Mouse (Mus musculus): ENCODE results near the gene Sema5a. TPM values are rescaled to one million over a fixed set of nuclear protein-coding genes. Genes with fewer than 3 reads are reported as not detected.

The Sema5a gene
- polyA plus RNA-seq, 1 experiment from 2014 or later, result 24.9 TPM

- H3K9ac ChIP-seq (replicated peaks; ENCODE audit: low read depth, low read length), result no peak overlapping the region
- ATAC-seq (ENCODE audit: insufficient number of reproducible peaks, insufficient read depth, low FRiP score, low read depth), result no peak
- no peak overlapping the region for H3K4me3 ChIP-seq (ENCODE audit: low read depth, low read length)
- H3K4me1 ChIP-seq (ENCODE audit: control insufficient read depth, insufficient read depth, low read length), result 0 out of 2 replicates have a peak, but pooled peaks cover 3% of the 10 kb centered on the region
- no peaks in the 10 kb centered on the region for H3K36me3 ChIP-seq (ENCODE audit: control insufficient read depth, insufficient read depth, low read length)
- no peaks in the 10 kb centered on the region for H3K27me3 ChIP-seq (ENCODE audit: control insufficient read depth, insufficient read depth, low read length)
- H3K9me3 ChIP-seq (ENCODE audit: control insufficient read depth, low read depth, low read length), result no peaks in the 10 kb centered on the region
- H3K4me2 ChIP-seq (replicated peaks; ENCODE audit: low read depth, low read length), result no peak overlapping the region
- WGBS, result 51% methylated on average over 1 of the region's 1 CpGs
- H3K27ac ChIP-seq (ENCODE audit: low read length), result no peak overlapping the region
Observed at GRCm38 (mm10) chr15:32647061-32647687, 402.6 kb downstream of the Sema5a start.

- H3K27me3 ChIP-seq (ENCODE audit: control insufficient read depth, insufficient read depth, low read length), result no peaks in the 10 kb centered on the region
- ATAC-seq (ENCODE audit: insufficient number of reproducible peaks, insufficient read depth, low FRiP score, low read depth), result no peak
- no peak overlapping the region for H3K4me3 ChIP-seq (ENCODE audit: low read depth, low read length)
- no peaks in the 10 kb centered on the region for H3K4me1 ChIP-seq (ENCODE audit: control insufficient read depth, insufficient read depth, low read length)
- no peak overlapping the region for H3K4me2 ChIP-seq (replicated peaks; ENCODE audit: low read depth, low read length)
- H3K36me3 ChIP-seq (ENCODE audit: control insufficient read depth, insufficient read depth, low read length), result no peaks in the 10 kb centered on the region
- WGBS, result 73% methylated on average over 3 of the region's 3 CpGs
- H3K9ac ChIP-seq (replicated peaks; ENCODE audit: low read depth, low read length), result no peak overlapping the region
- H3K27ac ChIP-seq (ENCODE audit: low read length), result no peak overlapping the region
- H3K9me3 ChIP-seq (ENCODE audit: control insufficient read depth, low read depth, low read length), result no peaks in the 10 kb centered on the region
Observed at GRCm38 (mm10) chr15:32654046-32654445, 409.4 kb downstream of the Sema5a start.

- no peaks in the 10 kb centered on the region for H3K27me3 ChIP-seq (ENCODE audit: control insufficient read depth, insufficient read depth, low read length)
- ATAC-seq (ENCODE audit: insufficient number of reproducible peaks, insufficient read depth, low FRiP score, low read depth), result no peak
- H3K9ac ChIP-seq (replicated peaks; ENCODE audit: low read depth, low read length), result no peak overlapping the region
- no peaks in the 10 kb centered on the region for H3K4me1 ChIP-seq (ENCODE audit: control insufficient read depth, insufficient read depth, low read length)
- no peaks in the 10 kb centered on the region for H3K36me3 ChIP-seq (ENCODE audit: control insufficient read depth, insufficient read depth, low read length)
- H3K9me3 ChIP-seq (ENCODE audit: control insufficient read depth, low read depth, low read length), result no peaks in the 10 kb centered on the region
- no peak overlapping the region for H3K4me2 ChIP-seq (replicated peaks; ENCODE audit: low read depth, low read length)
- no peak overlapping the region for H3K27ac ChIP-seq (ENCODE audit: low read length)
- 64% methylated on average over 4 of the region's 4 CpGs for WGBS
- H3K4me3 ChIP-seq (ENCODE audit: low read depth, low read length), result no peak overlapping the region
Observed at GRCm38 (mm10) chr15:32656017-32656416, 411.4 kb downstream of the Sema5a start.

- Histone ChIP-seq H3K4me1 (ENCODE audit: control insufficient read depth, insufficient read depth, low read length) (no peaks in the 10 kb centered on the region), H3K36me3 (ENCODE audit: control insufficient read depth, insufficient read depth, low read length) (no peaks in the 10 kb centered on the region), H3K9me3 (ENCODE audit: control insufficient read depth, low read depth, low read length) (no peaks in the 10 kb centered on the region), H3K27ac (ENCODE audit: low read length) (no peak overlapping the region), H3K9ac (replicated peaks; ENCODE audit: low read depth, low read length) (no peak overlapping the region), H3K27me3 (ENCODE audit: control insufficient read depth, insufficient read depth, low read length) (no peaks in the 10 kb centered on the region), H3K4me2 (replicated peaks; ENCODE audit: low read depth, low read length) (no peak overlapping the region), H3K4me3 (ENCODE audit: low read depth, low read length) (no peak overlapping the region)
- ATAC-seq (ENCODE audit: insufficient number of reproducible peaks, insufficient read depth, low FRiP score, low read depth), result no peak
- WGBS, result 76% methylated on average over 1 of the region's 1 CpGs
Observed at GRCm38 (mm10) chr15:32676446-32676845, 431.8 kb downstream of the Sema5a start.

GRCm38 (mm10) chr15:32685152-32685551, 440.5 kb downstream of the Sema5a start:
- no peaks in the 10 kb centered on the region for H3K9me3 ChIP-seq (ENCODE audit: control insufficient read depth, low read depth, low read length)
- H3K36me3 ChIP-seq (ENCODE audit: control insufficient read depth, insufficient read depth, low read length), result no peaks in the 10 kb centered on the region
- no peak for ATAC-seq (ENCODE audit: insufficient number of reproducible peaks, insufficient read depth, low FRiP score, low read depth)
- H3K27me3 ChIP-seq (ENCODE audit: control insufficient read depth, insufficient read depth, low read length), result no peaks in the 10 kb centered on the region
- WGBS, result 85% methylated on average over 4 of the region's 4 CpGs
- no peak overlapping the region for H3K4me2 ChIP-seq (replicated peaks; ENCODE audit: low read depth, low read length)
- no peak overlapping the region for H3K9ac ChIP-seq (replicated peaks; ENCODE audit: low read depth, low read length)
- no peak overlapping the region for H3K27ac ChIP-seq (ENCODE audit: low read length)
- no peak overlapping the region for H3K4me3 ChIP-seq (ENCODE audit: low read depth, low read length)
- H3K4me1 ChIP-seq (ENCODE audit: control insufficient read depth, insufficient read depth, low read length), result no peaks in the 10 kb centered on the region

GRCm38 (mm10) chr15:32691021-32691420, 446.4 kb downstream of the Sema5a start:
- no peak overlapping the region for H3K9ac ChIP-seq (replicated peaks; ENCODE audit: low read depth, low read length)
- H3K27ac ChIP-seq (ENCODE audit: low read length), result no peak overlapping the region
- no peak for ATAC-seq (ENCODE audit: insufficient number of reproducible peaks, insufficient read depth, low FRiP score, low read depth)
- H3K4me2 ChIP-seq (replicated peaks; ENCODE audit: low read depth, low read length), result no peak overlapping the region
- H3K9me3 ChIP-seq (ENCODE audit: control insufficient read depth, low read depth, low read length), result no peaks in the 10 kb centered on the region
- no peak overlapping the region for H3K4me3 ChIP-seq (ENCODE audit: low read depth, low read length)
- H3K4me1 ChIP-seq (ENCODE audit: control insufficient read depth, insufficient read depth, low read length), result no peaks in the 10 kb centered on the region
- no peaks in the 10 kb centered on the region for H3K36me3 ChIP-seq (ENCODE audit: control insufficient read depth, insufficient read depth, low read length)
- no peaks in the 10 kb centered on the region for H3K27me3 ChIP-seq (ENCODE audit: control insufficient read depth, insufficient read depth, low read length)

GRCm38 (mm10) chr15:32693006-32693405, 448.4 kb downstream of the Sema5a start:
- Histone ChIP-seq H3K27ac (ENCODE audit: low read length) (no peak overlapping the region), H3K36me3 (ENCODE audit: control insufficient read depth, insufficient read depth, low read length) (no peaks in the 10 kb centered on the region), H3K4me3 (ENCODE audit: low read depth, low read length) (no peak overlapping the region), H3K9me3 (ENCODE audit: control insufficient read depth, low read depth, low read length) (no peaks in the 10 kb centered on the region), H3K9ac (replicated peaks; ENCODE audit: low read depth, low read length) (no peak overlapping the region), H3K27me3 (ENCODE audit: control insufficient read depth, insufficient read depth, low read length) (no peaks in the 10 kb centered on the region), H3K4me2 (replicated peaks; ENCODE audit: low read depth, low read length) (no peak overlapping the region), H3K4me1 (ENCODE audit: control insufficient read depth, insufficient read depth, low read length) (no peaks in the 10 kb centered on the region)
- no peak for ATAC-seq (ENCODE audit: insufficient number of reproducible peaks, insufficient read depth, low FRiP score, low read depth)
- 91% methylated on average over 2 of the region's 2 CpGs for WGBS

- Histone ChIP-seq H3K4me2 (replicated peaks; ENCODE audit: low read depth, low read length) (no peak overlapping the region), H3K27ac (ENCODE audit: low read length) (no peak overlapping the region), H3K36me3 (ENCODE audit: control insufficient read depth, insufficient read depth, low read length) (no peaks in the 10 kb centered on the region), H3K27me3 (ENCODE audit: control insufficient read depth, insufficient read depth, low read length) (no peaks in the 10 kb centered on the region), H3K9ac (replicated peaks; ENCODE audit: low read depth, low read length) (no peak overlapping the region), H3K4me1 (ENCODE audit: control insufficient read depth, insufficient read depth, low read length) (no peaks in the 10 kb centered on the region), H3K4me3 (ENCODE audit: low read depth, low read length) (no peak overlapping the region), H3K9me3 (ENCODE audit: control insufficient read depth, low read depth, low read length) (no peaks in the 10 kb centered on the region)
- ATAC-seq (ENCODE audit: insufficient number of reproducible peaks, insufficient read depth, low FRiP score, low read depth), result no peak
- WGBS, result 80% methylated on average over 4 of the region's 4 CpGs
Observed at GRCm38 (mm10) chr15:32717298-32717985, 472.8 kb downstream of the Sema5a start.
